Mouse (Mus musculus): ENCODE results near the gene Usp35. TPM values are rescaled to one million over a fixed set of nuclear protein-coding genes. Genes with fewer than 3 reads are reported as not detected.

Usp35 gene
- polyA plus RNA-seq, 1 experiment, result 6.4 TPM

DNA sequence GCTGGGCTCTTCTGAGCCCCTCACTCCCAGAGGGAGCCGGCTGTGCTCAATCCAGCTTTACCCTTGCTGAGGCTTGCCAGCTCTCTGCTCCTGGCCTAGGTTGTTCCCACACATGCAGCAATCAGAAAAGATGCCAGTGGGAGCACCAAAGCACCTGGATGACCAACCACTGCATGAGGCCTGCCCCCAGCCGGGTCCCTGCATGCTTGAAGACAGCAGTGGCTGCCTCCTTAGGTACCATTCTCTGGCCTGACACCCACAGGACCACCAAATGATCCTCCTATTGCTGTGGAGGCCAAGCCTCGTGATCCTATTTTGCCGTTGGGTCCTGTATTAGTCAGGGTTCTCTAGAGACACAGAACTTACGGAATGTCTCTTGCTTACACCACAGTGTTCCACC, 19.1 kb upstream of the Usp35 start:
- 90% methylated on average over 5 of the region's 5 CpGs for WGBS

GRCm38 (mm10) chr7:97349438-97349837, 17.6 kb upstream of the Usp35 start:
- no peak overlapping the region for H3K4me3 ChIP-seq (replicated peaks; ENCODE audit: control insufficient read depth, low read depth, low read length)
- TF ChIP-seq POLR2A (IDR thresholded peaks at IDR 0.05; ENCODE audit: borderline replicate concordance, control insufficient read depth, low read depth, low read length) (no peak), CTCF (IDR thresholded peaks at IDR 0.05; ENCODE audit: control insufficient read depth, insufficient read depth, low read length) (no peak)

More for the DNA sequence above, 19.1 kb upstream of the Usp35 start:
- no peaks in the 10 kb centered on the region; the same call in 1 of the 2 replicates for H3K4me1 ChIP-seq (ENCODE audit: control insufficient read depth, insufficient read depth, low read length)
- no peak for TF ChIP-seq POLR2A (IDR thresholded peaks at IDR 0.05; ENCODE audit: borderline replicate concordance, control insufficient read depth, low read depth, low read length)
- no peak overlapping the region for H3K4me3 ChIP-seq (replicated peaks; ENCODE audit: control insufficient read depth, low read depth, low read length)
- no peak overlapping the region for H3K27ac ChIP-seq (ENCODE audit: control insufficient read depth, insufficient read depth, low read depth, low read length, poor library complexity)

DNA sequence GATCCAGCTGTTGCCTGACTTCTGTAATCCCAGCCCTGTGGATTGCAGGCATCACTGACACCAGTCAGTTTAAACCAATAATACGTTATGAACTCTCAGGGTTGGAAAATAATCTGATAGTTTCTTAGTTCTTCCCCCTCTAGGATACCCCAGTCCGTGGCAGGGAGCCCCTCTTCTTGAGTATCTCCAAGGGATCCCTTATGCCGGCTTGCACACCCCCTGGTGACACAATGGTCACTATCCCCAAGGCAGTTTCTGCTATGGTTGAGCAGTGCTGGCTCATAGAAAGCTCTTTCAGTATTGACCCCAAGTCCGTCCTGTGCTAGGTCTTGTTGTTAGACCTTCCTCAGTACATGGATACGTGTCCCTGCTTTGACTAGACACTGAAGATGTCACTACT, 17.0 kb upstream of the Usp35 start:
- Histone ChIP-seq H3K4me3 (replicated peaks; ENCODE audit: control insufficient read depth, low read depth, low read length) (no peak overlapping the region), H3K4me1 (ENCODE audit: control insufficient read depth, insufficient read depth, low read length) (no peaks in the 10 kb centered on the region), H3K27ac (ENCODE audit: control insufficient read depth, insufficient read depth, low read depth, low read length, poor library complexity) (no peak overlapping the region)
- WGBS, result 79% methylated on average over 5 of the region's 5 CpGs
- TF ChIP-seq POLR2A (IDR thresholded peaks at IDR 0.05; ENCODE audit: borderline replicate concordance, control insufficient read depth, low read depth, low read length) (no peak), CTCF (IDR thresholded peaks at IDR 0.05; ENCODE audit: control insufficient read depth, insufficient read depth, low read length) (no peak)

More at GRCm38 (mm10) chr7:97349438-97349837, 17.6 kb upstream of the Usp35 start:
- Histone ChIP-seq H3K27ac (ENCODE audit: control insufficient read depth, insufficient read depth, low read depth, low read length, poor library complexity) (no peak overlapping the region), H3K4me1 (ENCODE audit: control insufficient read depth, insufficient read depth, low read length) (no peaks in the 10 kb centered on the region)
- 84% methylated on average over 6 of the region's 6 CpGs for WGBS

DNA sequence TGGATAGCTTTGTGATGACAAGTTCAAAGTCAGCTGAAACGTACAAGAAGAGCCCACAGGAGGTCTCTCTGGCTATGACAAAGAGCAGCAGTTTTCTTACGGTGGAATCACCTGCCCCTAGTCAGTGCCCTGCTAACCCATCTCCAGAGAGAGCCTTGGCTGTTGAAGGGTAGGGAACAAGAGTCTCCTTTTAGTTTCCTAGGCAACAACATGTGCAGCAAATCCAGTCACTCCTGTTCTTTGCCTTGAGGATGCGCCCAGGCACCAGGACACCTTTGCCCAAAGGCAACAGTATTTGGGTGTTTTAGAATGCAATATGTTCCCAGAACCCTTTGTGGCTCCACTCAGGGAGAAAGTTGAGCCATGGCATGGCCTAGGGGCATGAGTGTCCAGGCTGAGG, 16.5 kb upstream of the Usp35 start:
- WGBS, result 85% methylated on average over 3 of the region's 3 CpGs
- H3K27ac ChIP-seq (ENCODE audit: control insufficient read depth, insufficient read depth, low read depth, low read length, poor library complexity), result no peak overlapping the region
- H3K4me3 ChIP-seq (replicated peaks; ENCODE audit: control insufficient read depth, low read depth, low read length), result no peak overlapping the region
- no peaks in the 10 kb centered on the region for H3K4me1 ChIP-seq (ENCODE audit: control insufficient read depth, insufficient read depth, low read length)
- TF ChIP-seq POLR2A (IDR thresholded peaks at IDR 0.05; ENCODE audit: borderline replicate concordance, control insufficient read depth, low read depth, low read length), result no peak
- TF ChIP-seq CTCF (IDR thresholded peaks at IDR 0.05; ENCODE audit: control insufficient read depth, insufficient read depth, low read length), result no peak

DNA sequence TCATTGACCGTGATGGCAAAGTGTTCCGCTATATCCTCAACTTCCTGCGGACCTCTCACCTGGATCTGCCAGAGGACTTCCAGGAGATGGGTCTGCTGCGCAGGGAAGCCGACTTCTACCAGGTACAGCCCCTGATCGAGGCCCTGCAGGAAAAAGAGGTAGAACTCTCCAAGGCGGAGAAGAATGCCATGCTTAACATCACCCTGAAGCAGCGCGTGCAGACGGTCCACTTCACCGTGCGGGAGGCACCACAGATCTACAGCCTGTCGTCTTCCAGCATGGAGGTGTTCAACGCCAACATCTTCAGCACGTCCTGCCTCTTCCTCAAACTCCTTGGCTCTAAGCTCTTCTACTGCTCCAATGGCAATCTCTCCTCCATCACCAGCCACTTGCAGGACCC, 15.6 kb upstream of the Usp35 start:
- Histone ChIP-seq H3K27ac (ENCODE audit: control insufficient read depth, insufficient read depth, low read depth, low read length, poor library complexity) (no peak overlapping the region), H3K4me1 (ENCODE audit: control insufficient read depth, insufficient read depth, low read length) (no peaks in the 10 kb centered on the region), H3K4me3 (replicated peaks; ENCODE audit: control insufficient read depth, low read depth, low read length) (no peak overlapping the region)
- TF ChIP-seq POLR2A (IDR thresholded peaks at IDR 0.05; ENCODE audit: borderline replicate concordance, control insufficient read depth, low read depth, low read length), result no peak
- TF ChIP-seq CTCF (IDR thresholded peaks at IDR 0.05; ENCODE audit: control insufficient read depth, insufficient read depth, low read length), result no peak
- WGBS, result 92% methylated on average over 15 of the region's 15 CpGs

DNA sequence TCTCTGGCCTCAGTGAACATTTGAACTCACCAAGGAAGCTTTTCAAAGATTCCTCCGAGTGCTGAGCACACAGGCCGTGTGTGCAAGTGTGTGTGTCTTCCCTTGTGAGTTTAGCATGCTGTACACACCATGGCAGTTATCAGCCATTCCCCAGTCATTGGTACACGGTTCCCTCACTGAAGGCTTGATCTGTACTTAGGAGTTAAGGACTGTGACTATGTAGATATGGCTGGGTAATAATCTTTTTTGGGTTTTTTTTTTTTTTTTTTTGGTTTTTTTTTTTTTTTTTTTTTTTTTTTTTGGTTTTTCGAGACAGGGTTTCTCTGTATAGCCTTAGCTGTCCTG, 15.0 kb upstream of the Usp35 start:
- Histone ChIP-seq H3K4me3 (replicated peaks; ENCODE audit: control insufficient read depth, low read depth, low read length) (no peak overlapping the region), H3K4me1 (ENCODE audit: control insufficient read depth, insufficient read depth, low read length) (no peaks in the 10 kb centered on the region), H3K27ac (ENCODE audit: control insufficient read depth, insufficient read depth, low read depth, low read length, poor library complexity) (no peak overlapping the region)
- 63% methylated on average over 4 of the region's 4 CpGs for WGBS
- no peak for TF ChIP-seq POLR2A (IDR thresholded peaks at IDR 0.05; ENCODE audit: borderline replicate concordance, control insufficient read depth, low read depth, low read length)
- no peak for TF ChIP-seq CTCF (IDR thresholded peaks at IDR 0.05; ENCODE audit: control insufficient read depth, insufficient read depth, low read length)

DNA sequence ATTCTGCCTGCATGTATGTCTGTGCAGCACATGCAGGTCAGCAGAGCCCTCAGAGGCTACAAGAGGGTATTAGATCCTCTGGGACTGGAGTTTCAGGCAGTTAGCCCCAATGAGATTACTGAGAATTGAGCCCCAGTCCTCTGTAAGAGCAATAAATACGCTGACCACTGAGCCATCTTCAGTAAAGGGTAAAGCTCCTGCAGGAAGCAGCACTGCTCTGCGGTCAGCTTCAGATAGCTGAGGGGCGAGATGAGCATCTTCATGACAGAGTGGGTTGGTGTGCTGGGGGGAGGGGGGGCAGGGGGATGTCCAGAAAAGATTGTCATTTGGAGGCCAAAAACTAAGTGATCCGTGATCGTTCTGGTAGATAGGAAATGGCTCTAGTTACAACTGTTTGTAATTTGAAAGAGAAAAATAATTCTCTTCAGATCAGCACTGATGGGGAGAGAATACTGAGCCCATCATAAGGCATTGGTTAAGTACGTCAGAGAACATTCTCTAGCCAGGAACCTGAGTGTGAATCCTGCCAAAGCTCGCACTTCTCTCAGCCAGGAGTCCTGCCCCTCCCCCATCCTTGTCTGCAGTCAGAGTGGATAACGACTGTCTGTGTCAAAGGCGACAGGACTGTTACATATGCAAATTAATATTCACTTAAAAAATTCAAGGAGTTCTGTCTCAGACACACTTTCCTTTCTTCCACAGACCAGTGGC, 14.4 kb upstream of the Usp35 start:
- WGBS, result 76% methylated on average over 9 of the region's 9 CpGs
- Histone ChIP-seq H3K27ac (ENCODE audit: control insufficient read depth, insufficient read depth, low read depth, low read length, poor library complexity) (no peak overlapping the region), H3K4me1 (ENCODE audit: control insufficient read depth, insufficient read depth, low read length) (no peaks in the 10 kb centered on the region), H3K4me3 (replicated peaks; ENCODE audit: control insufficient read depth, low read depth, low read length) (no peak overlapping the region)
- no peak for TF ChIP-seq CTCF (IDR thresholded peaks at IDR 0.05; ENCODE audit: control insufficient read depth, insufficient read depth, low read length)
- TF ChIP-seq POLR2A (IDR thresholded peaks at IDR 0.05; ENCODE audit: borderline replicate concordance, control insufficient read depth, low read depth, low read length), result no peak

- Histone ChIP-seq H3K4me3 (replicated peaks; ENCODE audit: control insufficient read depth, low read depth, low read length) (no peak overlapping the region), H3K27ac (ENCODE audit: control insufficient read depth, insufficient read depth, low read depth, low read length, poor library complexity) (no peak overlapping the region), H3K4me1 (ENCODE audit: control insufficient read depth, insufficient read depth, low read length) (no peaks in the 10 kb centered on the region)
- no peak for TF ChIP-seq POLR2A (IDR thresholded peaks at IDR 0.05; ENCODE audit: borderline replicate concordance, control insufficient read depth, low read depth, low read length)
- TF ChIP-seq CTCF (IDR thresholded peaks at IDR 0.05; ENCODE audit: control insufficient read depth, insufficient read depth, low read length), result no peak
- 85% methylated on average over 10 of the region's 10 CpGs for WGBS
Measured at GRCm38 (mm10) chr7:97345229-97345871, 13.5 kb upstream of the Usp35 start.
